Mouse (Mus musculus) C2C12 (cell line): ENCODE measurements around the gene Kctd4. TPM values are rescaled to one million over a fixed set of nuclear protein-coding genes. Genes with fewer than 3 reads are reported as not detected.
"Not testable (repeated sequence)": the region's sequence is repeated elsewhere in the genome, so short reads cannot be mapped to it uniquely, and the experiment has no call there.

Experiments used
- H3K27me3 ChIP-seq: one replicate; pipeline ENCODE4 v1.6.1; 2011; ENCODE audit not compliant: control insufficient read depth, insufficient read depth, insufficient read length
- H3K36me3 ChIP-seq: one replicate; pipeline ENCODE4 v1.6.1; 2011; ENCODE audit not compliant: control insufficient read depth, insufficient read depth
- H3K4me3 ChIP-seq: one replicate; pipeline ENCODE4 v1.5.1; 2011; ENCODE audit warnings: mild to moderate bottlenecking, control low read depth; ENCODE audit not compliant: poor library complexity, insufficient read depth, severe bottlenecking
- H3K79me2 ChIP-seq: one replicate; pipeline ENCODE4 v1.6.1; 2011; ENCODE audit not compliant: control insufficient read depth, insufficient read depth
- H3K79me3 ChIP-seq: one replicate; pipeline ENCODE4 v1.6.1; 2011; ENCODE audit warnings: low read depth, control low read depth
- H3ac ChIP-seq: one replicate; pipeline ENCODE3; 2011; ENCODE audit warnings: low read depth; ENCODE audit not compliant: control insufficient read depth, insufficient read length
- CEBPB ChIP-seq: IDR thresholded peaks from one replicate; pipeline ENCODE4 v1.6.1; 2011; ENCODE audit warnings: low read depth, mild to moderate bottlenecking, control low read depth, moderate library complexity
- CTCF ChIP-seq: IDR thresholded peaks from one replicate; pipeline ENCODE4 v1.5.1; 2011; ENCODE audit not compliant: control insufficient read depth, insufficient read depth, insufficient read length
- FOSL1 ChIP-seq: IDR thresholded peaks from one replicate; pipeline ENCODE4 v1.8.0; 2011; ENCODE audit warnings: mild to moderate bottlenecking, low read length; ENCODE audit not compliant: poor library complexity, insufficient read depth, severe bottlenecking
- MAX ChIP-seq: IDR thresholded peaks from one replicate; pipeline ENCODE4 v1.6.1; 2011; ENCODE audit warnings: mild to moderate bottlenecking, control low read depth
- MYOD1 ChIP-seq: IDR thresholded peaks from one replicate; pipeline ENCODE4 v1.6.1; 2011; ENCODE audit warnings: low read depth; ENCODE audit not compliant: control insufficient read depth, insufficient read length
- MYOG ChIP-seq: IDR thresholded peaks from one replicate; pipeline ENCODE4 v1.6.1; 2011; ENCODE audit not compliant: control insufficient read depth, insufficient read length; ENCODE audit errors: extremely low read depth
- USF1 ChIP-seq: IDR thresholded peaks from one replicate; pipeline ENCODE4 v1.6.1; 2011; ENCODE audit warnings: low read depth, mild to moderate bottlenecking, control low read depth, moderate library complexity
- long read RNA-seq, 2 experiments: library from polyadenylated mRNA; unstranded; transcript quantifications; one replicate each; pipeline ENCODE4 v2.0.0; 2019 to 2020
- polyA plus RNA-seq: library from polyadenylated mRNA; unstranded; fragments of >200 nt; fragmentation: generic; extraction: Trizol; gene quantifications from one replicate; pipeline ENCODE4 v1.2.1, GENCODE M21; 2012; ENCODE audit warnings: missing spikeins

The Kctd4 gene
- not detected for polyA plus RNA-seq
- long read RNA-seq, experiment 1: 0 reads
- long read RNA-seq, experiment 2: 0 reads

DNA sequence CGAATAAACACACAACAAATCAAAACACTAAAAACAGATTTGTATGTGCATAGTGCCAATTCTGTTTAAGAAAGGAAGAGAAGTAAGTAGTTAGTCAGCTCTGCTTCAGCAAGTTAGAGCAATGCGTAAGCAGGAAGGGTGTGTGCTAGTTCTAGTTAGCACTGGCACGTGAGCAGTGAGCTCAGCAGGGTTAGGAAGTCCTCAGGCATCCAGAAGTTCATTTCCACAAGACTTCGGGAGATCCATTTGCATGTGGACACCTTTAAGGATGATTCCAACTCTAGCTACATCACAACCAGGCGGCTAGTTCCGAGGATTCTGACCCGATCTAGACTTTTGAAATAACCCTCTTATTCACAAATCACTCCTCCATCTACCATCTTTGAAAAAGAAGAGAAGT lies at the start of gene Kctd4:
Kctd4 (plus strand) TSS at position 244 of the 400 bp plus-strand sequence.
- H3K4me3 ChIP-seq: no peak within 1 kb of the TSS
- no peaks in the 10 kb centered on the region for H3K36me3 ChIP-seq
- H3K27me3 ChIP-seq: no peaks in the 10 kb centered on the region
- no peak within 1 kb of the TSS for H3ac ChIP-seq
- H3K79me3 ChIP-seq: peaks cover 10% of the 10 kb centered on the region
- H3K79me2 ChIP-seq: peaks cover 71% of the 10 kb centered on the region
- TF ChIP-seq USF1: no peak
- no peak for TF ChIP-seq FOSL1
- TF ChIP-seq CTCF: no peak
- no peak for TF ChIP-seq MYOG
- TF ChIP-seq MYOD1: no peak
- TF ChIP-seq CEBPB: no peak
- TF ChIP-seq MAX: no peak

DNA sequence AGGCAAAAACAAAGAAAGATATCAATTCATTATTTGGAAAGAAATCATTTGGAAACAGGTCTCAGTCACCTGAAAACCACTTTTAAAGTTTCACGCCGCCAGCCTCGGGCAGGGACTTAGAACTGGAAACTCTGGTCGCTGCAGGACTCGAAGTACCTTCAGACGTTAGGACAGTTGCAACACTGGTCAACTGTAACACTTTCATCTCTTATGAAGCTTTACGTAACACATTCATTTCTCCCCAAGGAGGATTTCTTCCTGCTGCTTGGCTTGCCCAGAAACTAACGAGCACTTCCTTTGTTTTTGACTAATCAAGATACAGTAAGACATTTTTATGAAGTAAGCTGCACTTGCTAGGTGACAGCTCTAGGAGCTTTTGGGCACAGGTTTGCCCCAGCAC lies 47.9 kb upstream of the Kctd4 start:
- TF ChIP-seq CTCF: no peak
- TF ChIP-seq CEBPB: no peak
- TF ChIP-seq FOSL1: no peak
- TF ChIP-seq USF1: no peak
- no peak for TF ChIP-seq MAX
- TF ChIP-seq MYOG: no peak
- no peak for TF ChIP-seq MYOD1
- Histone ChIP-seq H3K36me3 (peaks cover 8% of the 10 kb centered on the region), H3K27me3 (no peaks in the 10 kb centered on the region), H3K79me2 (no peaks in the 10 kb centered on the region), H3K79me3 (peaks cover 3% of the 10 kb centered on the region), H3ac (no peak overlapping the region), H3K4me3 (no peak overlapping the region)

DNA sequence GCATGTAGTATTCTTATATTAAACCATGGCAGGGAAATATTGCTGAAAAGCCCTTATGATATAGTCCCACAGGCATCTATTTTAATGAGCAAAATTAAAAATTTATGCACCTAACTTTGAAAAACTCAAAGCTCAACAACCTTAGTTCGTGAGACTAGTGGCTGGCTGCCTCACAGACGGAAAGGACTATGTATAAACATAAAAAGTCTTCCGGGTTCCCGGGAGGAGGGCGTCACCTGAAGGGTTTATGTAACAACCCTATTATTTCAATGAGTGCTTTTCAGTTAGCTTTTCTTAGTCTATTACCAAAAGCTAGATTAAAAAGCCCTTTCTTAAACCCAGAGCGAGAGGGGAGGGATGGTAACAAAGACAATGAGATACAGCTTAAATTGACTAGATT lies 42.8 kb upstream of the Kctd4 start:
- peaks cover 3% of the 10 kb centered on the region for H3K79me3 ChIP-seq
- H3K4me3 ChIP-seq: no peak overlapping the region
- no peaks in the 10 kb centered on the region for H3K27me3 ChIP-seq
- no peak overlapping the region for H3ac ChIP-seq
- no peaks in the 10 kb centered on the region for H3K79me2 ChIP-seq
- peaks cover 5% of the 10 kb centered on the region for H3K36me3 ChIP-seq
- TF ChIP-seq MAX (no peak), USF1 (no peak), CEBPB (no peak), MYOG (no peak), CTCF (no peak), MYOD1 (no peak), FOSL1 (no peak)

DNA sequence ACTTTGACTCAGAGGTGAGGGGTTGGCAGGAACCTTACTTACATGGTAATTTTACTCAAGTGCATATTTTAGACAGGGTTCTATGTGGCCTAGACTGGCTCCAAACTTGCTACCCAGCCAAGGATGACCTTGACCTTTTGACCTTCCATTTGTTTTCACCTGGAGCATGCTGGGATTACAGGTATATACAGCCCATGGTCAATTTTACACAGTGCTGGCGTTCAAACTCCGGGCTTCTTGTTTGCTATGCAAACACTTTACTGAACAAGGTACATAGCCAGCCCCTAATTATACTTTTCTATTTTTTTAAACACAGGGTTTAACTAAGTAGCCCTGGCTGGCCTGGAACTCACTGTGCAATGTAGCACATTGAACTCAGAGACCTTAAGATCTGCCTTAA lies 42.1 kb upstream of the Kctd4 start:
- H3ac ChIP-seq: no peak overlapping the region
- no peak for TF ChIP-seq CTCF
- TF ChIP-seq FOSL1: no peak
- no peak for TF ChIP-seq MAX
- no peak for TF ChIP-seq USF1
- TF ChIP-seq CEBPB: no peak
- TF ChIP-seq MYOG: no peak
- no peak for TF ChIP-seq MYOD1
- H3K36me3 ChIP-seq: peaks cover 11% of the 10 kb centered on the region
- no peak overlapping the region for H3K4me3 ChIP-seq
- H3K27me3 ChIP-seq: no peaks in the 10 kb centered on the region
- H3K79me3 ChIP-seq: peaks cover 3% of the 10 kb centered on the region
- H3K79me2 ChIP-seq: no peaks in the 10 kb centered on the region

DNA sequence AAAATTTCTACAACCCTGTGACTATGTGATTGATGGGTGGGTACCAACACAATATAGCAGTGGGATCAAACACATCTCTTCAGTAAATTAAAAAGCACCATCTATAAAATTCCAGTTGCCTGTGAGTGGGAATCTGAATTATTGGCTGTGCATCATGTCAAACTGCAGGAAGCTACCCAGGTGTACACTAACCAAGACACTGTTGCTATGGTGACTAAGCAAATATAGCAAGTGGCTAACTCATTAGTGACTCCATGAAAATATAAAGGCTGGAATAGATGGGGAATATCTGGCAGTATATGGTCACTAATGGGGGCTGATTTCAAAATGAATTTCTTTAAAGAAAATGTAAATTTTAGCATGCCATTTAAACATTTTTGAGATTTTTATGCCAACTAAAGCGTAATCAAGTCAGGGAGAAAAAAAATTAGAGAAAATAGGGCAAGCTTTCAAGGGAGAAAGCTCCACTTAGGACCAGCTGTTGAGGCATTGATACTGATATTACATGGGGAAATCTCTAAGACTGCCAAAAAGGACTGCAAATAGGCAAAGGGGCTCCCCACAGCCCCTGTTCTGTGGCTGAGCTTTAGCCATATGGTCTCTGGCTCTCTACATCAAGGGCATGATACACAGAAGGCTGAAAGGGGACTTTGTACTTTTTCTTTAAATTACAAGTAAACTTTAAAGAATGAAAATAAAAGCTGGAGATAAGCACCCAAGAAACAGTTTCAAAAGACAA lies 31.3 kb upstream of the Kctd4 start:
- H3ac ChIP-seq: no peak overlapping the region
- peaks cover 4% of the 10 kb centered on the region for H3K79me3 ChIP-seq
- no peak overlapping the region for H3K4me3 ChIP-seq
- H3K79me2 ChIP-seq: peaks cover 13% of the 10 kb centered on the region
- no peaks in the 10 kb centered on the region for H3K27me3 ChIP-seq
- peaks cover 7% of the 10 kb centered on the region for H3K36me3 ChIP-seq
- TF ChIP-seq CEBPB: no peak
- no peak for TF ChIP-seq FOSL1
- TF ChIP-seq MYOD1: no peak
- no peak for TF ChIP-seq MAX
- TF ChIP-seq CTCF: no peak
- no peak for TF ChIP-seq MYOG
- no peak for TF ChIP-seq USF1

DNA sequence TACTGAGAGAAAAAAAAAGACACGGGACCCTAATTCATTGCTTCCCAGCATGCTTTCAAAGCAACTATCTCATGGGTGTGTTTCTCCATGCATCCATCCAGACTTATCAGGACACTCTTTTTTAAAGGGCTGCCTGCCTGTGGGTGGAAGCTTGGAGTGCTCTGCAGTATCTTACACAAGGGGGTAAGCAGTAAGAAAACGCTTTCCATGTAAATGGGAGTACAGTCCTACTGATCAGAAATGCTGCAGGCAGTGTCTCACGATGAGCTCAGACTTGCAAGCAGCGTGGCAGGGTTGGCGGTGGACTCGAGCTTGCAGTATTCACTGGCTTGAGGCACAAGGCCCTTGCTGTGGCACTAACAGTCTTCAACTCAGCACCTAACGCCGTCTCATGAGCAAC lies 25.1 kb upstream of the Kctd4 start:
- not testable (repeated sequence) for H3ac ChIP-seq, H3K27me3 ChIP-seq, H3K4me3 ChIP-seq, H3K36me3 ChIP-seq
- Histone ChIP-seq H3K79me3 (peaks cover 17% of the 10 kb centered on the region), H3K79me2 (peaks cover 30% of the 10 kb centered on the region)

DNA sequence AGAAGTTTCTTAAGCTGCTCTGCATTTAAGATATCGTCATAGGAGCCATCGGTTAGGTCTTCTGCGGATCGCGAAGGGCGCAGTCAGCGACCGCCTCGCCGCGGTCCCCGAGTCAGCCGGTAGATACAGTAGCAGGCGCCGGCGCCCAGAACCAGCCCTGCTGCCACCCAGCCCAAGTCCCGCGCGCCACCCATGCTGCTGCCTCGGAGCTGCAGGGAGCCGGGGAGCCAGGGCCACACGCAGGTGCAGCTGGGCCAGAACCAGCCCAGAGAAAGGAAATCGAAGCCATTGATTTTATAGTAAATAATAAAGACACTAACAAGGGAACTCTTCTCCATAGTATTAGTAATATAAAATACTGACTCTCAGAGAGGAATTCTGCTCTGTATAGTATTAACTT lies 23.5 kb upstream of the Kctd4 start:
- no peak for TF ChIP-seq MYOG
- no peak for TF ChIP-seq USF1
- no peak for TF ChIP-seq MYOD1
- no peak for TF ChIP-seq CTCF
- no peak for TF ChIP-seq FOSL1
- no peak for TF ChIP-seq CEBPB
- TF ChIP-seq MAX: no peak
- H3K4me3 ChIP-seq: peak overlapping the region; percentile 14
- peaks cover 30% of the 10 kb centered on the region for H3K79me2 ChIP-seq
- peaks cover 13% of the 10 kb centered on the region for H3K79me3 ChIP-seq
- no peaks in the 10 kb centered on the region for H3K27me3 ChIP-seq
- no peak overlapping the region for H3ac ChIP-seq
- peaks cover 7% of the 10 kb centered on the region for H3K36me3 ChIP-seq
